Mouse (Mus musculus): ENCODE data around the gene Peli1. TPM values are rescaled to one million over a fixed set of nuclear protein-coding genes. Genes with fewer than 3 reads are reported as not detected.

Peli1 gene
- 30.3 and 43.2 TPM in 2 replicates for total RNA-seq (2023)

DNA sequence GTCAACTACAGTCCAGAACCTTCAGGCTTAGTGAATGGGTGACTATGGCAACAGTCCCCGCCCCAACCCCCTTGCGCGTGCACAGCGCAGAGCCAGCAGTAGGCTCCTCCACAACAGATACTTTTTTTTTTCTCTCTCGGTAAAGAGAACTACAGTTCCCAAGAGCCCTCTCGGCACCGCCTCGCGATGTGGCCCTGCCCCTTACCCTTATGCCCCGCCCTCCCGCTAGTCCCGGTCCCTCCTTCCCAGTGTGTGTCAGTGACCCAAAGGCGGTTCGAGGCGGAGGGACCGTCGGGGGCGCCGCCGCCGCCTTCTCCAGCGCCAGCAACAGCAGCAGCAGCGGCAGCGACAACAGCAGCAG, at the start of gene Peli1:
Peli1 (plus strand) TSS at position 225 of the 361 bp plus-strand sequence.

Other genes with a start within 250 kb of the Peli1 start
- gene Vps54, start 148.0 kb downstream of the Peli1 start, total RNA-seq (2023), result 65.2 and 81.0 TPM in 2 replicates